Mouse (Mus musculus) limb, embryonic 10.5 days (tissue): ENCODE measurements around the gene Ccdc86. TPM values are rescaled to one million over a fixed set of nuclear protein-coding genes. Genes with fewer than 3 reads are reported as not detected.
A peak's percentile ranks its signal among the peaks of the same experiment; 100 is the strongest.

Experiments
- DNase-seq: peaks from one replicate; pipeline ENCODE4 v3.0.0-alpha.2; 2017; ENCODE audit warnings: low spot score
- H3K27ac ChIP-seq: fragments of 300-500 bp; sonication (generic); 2 replicates; pipeline ENCODE4 v1.5.1; 2016; ENCODE audit warnings: mild to moderate bottlenecking
- H3K27me3 ChIP-seq: fragments of 300-500 bp; sonication (generic); 2 replicates; pipeline ENCODE4 v1.6.1; 2016; ENCODE audit warnings: low read depth, mild to moderate bottlenecking; ENCODE audit not compliant: poor library complexity, severe bottlenecking
- H3K36me3 ChIP-seq: fragments of 300-500 bp; sonication (generic); 2 replicates; pipeline ENCODE4 v1.6.1; 2016; ENCODE audit warnings: mild to moderate bottlenecking, moderate library complexity
- H3K4me1 ChIP-seq: fragments of 300-500 bp; sonication (generic); 2 replicates; pipeline ENCODE4 v1.6.1; 2016
- H3K4me3 ChIP-seq: fragments of 300-500 bp; sonication (generic); 2 replicates; pipeline ENCODE4 v1.5.1; 2016; ENCODE audit warnings: mild to moderate bottlenecking, moderate library complexity
- H3K9me3 ChIP-seq: fragments of 300-500 bp; sonication (generic); replicated peaks from 2 replicates; pipeline ENCODE4 v1.6.1; 2016; ENCODE audit warnings: mild to moderate bottlenecking
- WGBS: fragments of 180-500 bp; shearing (Covaris S2); methylation state at CpG from one replicate; pipeline ENCODE4 v1.1.7; 2016; 5-methylcytosine and 5-hydroxymethylcytosine counted together
- polyA plus RNA-seq: library from polyadenylated mRNA; unstranded; fragments of >200 nt; fragmentation: Nextera tagmentation; extraction: Ambion mirVana; gene quantifications from 2 replicates; pipeline ENCODE4 v1.2.1, GENCODE M21; 2016

Gene Ccdc86
- polyA plus RNA-seq, 1 experiment from 2014 or later, result 46.8 TPM

DNA sequence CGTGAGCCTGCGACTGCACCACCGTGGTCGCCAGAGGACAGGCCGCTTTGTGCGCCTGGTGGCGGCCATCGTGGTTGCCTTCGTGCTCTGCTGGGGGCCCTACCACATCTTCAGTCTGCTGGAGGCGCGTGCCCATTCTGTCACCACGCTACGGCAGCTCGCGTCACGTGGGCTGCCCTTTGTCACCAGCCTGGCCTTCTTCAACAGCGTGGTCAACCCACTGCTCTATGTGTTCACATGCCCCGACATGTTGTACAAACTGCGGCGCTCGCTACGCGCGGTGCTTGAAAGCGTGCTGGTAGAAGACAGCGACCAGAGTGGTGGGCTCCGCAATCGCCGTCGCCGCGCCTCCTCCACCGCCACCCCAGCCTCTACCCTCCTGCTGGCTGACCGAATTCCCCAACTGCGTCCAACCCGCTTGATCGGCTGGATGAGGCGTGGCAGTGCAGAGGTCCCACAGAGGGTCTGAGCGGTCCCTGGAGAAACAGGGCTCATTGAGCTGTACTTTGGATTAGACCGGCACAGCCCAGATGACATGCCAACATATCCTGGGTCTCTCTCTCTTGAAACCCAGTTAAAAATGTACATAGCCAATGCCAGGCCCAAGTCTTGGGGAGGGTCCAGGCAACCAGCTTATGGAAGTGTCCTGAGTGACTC is 8.1 kb downstream of the Ccdc86 start:
- no peaks in the 10 kb centered on the region for H3K27me3 ChIP-seq
- peak overlapping the region; percentile 55 for H3K4me3 ChIP-seq
- H3K27ac ChIP-seq, result peak overlapping the region; percentile 89
- peak; percentile 74 for DNase-seq
- peaks cover 44% of the 10 kb centered on the region for H3K36me3 ChIP-seq
- H3K9me3 ChIP-seq, result no peaks in the 10 kb centered on the region
- H3K4me1 ChIP-seq, result peaks cover 14% of the 10 kb centered on the region
- WGBS, result 4% methylated on average over 40 of the region's 40 CpGs

DNA sequence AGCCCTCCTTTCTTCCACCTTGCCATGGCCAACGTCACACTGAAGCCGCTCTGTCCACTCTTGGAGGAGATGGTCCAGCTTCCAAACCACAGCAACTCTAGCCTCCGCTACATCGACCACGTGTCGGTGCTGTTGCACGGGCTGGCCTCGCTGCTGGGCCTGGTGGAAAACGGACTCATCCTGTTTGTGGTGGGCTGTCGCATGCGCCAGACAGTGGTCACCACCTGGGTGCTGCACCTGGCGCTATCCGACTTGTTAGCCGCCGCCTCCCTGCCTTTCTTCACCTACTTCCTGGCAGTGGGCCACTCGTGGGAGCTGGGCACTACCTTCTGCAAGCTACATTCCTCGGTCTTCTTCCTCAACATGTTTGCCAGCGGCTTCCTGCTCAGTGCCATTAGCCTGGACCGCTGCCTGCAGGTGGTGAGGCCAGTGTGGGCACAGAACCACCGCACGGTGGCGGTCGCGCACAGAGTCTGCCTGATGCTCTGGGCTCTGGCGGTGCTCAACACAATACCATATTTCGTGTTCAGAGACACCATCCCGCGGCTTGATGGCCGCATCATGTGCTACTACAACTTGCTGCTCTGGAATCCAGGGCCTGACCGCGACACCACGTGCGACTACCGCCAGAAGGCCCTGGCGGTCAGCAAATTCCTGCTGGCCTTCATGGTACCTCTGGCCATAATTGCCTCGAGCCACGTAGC is 8.8 kb downstream of the Ccdc86 start:
- Histone ChIP-seq H3K4me1 (peaks cover 14% of the 10 kb centered on the region), H3K4me3 (peak overlapping the region; percentile 55), H3K27ac (peak overlapping the region; percentile 89), H3K27me3 (no peaks in the 10 kb centered on the region), H3K9me3 (no peaks in the 10 kb centered on the region), H3K36me3 (peaks cover 37% of the 10 kb centered on the region)
- DNase-seq, result peak; percentile 90
- 19% methylated on average over 37 of the region's 37 CpGs for WGBS

DNA sequence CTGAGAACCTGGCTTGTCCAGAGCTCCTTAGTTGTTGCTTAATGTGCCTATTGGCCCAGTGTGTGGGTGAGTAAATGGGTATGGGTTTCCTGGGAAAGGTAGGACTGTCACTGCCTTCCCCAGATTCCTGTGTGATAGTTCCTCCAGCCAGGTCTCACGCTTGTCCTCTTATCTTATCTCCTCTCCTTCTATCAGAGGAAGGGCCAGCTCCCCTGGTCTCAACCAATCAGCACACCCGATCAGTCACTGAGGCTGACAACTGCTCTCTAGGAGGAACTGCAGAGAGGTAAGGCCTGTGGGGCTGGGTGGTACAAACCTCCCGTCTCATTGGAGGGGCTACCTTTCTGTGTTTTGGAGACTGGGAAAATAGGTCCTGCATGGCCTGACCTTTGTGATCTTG is 10.3 kb downstream of the Ccdc86 start:
- no peaks in the 10 kb centered on the region for H3K27me3 ChIP-seq
- no peak overlapping the region for H3K27ac ChIP-seq
- peaks cover 22% of the 10 kb centered on the region for H3K36me3 ChIP-seq
- no peak overlapping the region for H3K4me3 ChIP-seq
- DNase-seq, result no peak
- 39% methylated on average over 3 of the region's 3 CpGs for WGBS
- no peaks in the 10 kb centered on the region for H3K9me3 ChIP-seq
- H3K4me1 ChIP-seq, result peaks cover 14% of the 10 kb centered on the region

DNA sequence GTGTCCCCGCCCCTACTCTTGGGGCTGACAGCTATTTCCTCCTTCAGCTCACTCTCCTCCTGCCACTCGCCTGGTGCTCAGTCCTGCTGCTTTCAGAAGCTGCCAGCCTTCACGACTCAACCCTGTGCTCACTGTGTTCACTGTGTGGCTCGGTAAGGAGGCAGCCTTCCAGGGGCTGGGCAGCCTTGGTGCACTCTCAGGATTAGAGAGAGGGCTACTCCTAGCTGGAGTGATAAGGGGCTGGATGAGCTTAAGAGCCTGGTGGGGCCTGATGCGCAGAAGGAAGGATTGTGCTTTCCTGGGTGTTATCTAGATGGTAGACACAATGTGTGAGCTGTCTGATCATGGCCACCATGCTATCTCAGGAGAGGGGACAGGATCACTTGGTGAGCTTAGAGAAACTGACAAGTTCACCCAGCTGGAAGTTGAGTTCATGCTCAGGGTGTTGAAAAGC is 11.9 kb downstream of the Ccdc86 start, which contains the start of gene Ptgdr2:
Ptgdr2 (plus strand) TSS at position 51 of the 454 bp plus-strand sequence.
- Histone ChIP-seq H3K4me1 (peaks cover 14% of the 10 kb centered on the region), H3K9me3 (no peaks in the 10 kb centered on the region), H3K27ac (no peak within 1 kb of the TSS), H3K4me3 (no peak within 1 kb of the TSS), H3K27me3 (no peaks in the 10 kb centered on the region), H3K36me3 (peaks cover 6% of the 10 kb centered on the region)
- WGBS, result 41% methylated on average over 5 of the region's 5 CpGs
- DNase-seq, result no peak

DNA sequence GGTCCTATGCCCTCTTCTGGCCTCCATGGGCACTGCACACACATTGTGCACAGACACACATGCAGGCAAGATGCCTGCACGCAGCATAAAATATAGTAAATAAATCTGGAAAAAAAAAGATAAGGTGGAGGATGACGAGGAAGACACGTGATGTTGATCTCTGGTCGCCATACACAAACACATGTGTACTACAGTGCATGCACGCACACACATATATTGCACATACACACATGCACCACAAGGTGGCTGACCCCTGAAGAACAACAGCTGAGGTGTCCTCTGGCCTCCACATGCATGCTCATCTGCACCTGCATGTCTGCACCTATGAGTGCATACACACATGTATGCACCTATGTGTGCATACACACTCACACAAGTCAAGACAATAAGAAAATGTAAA is 13.0 kb downstream of the Ccdc86 start:
- peaks cover 12% of the 10 kb centered on the region for H3K4me1 ChIP-seq
- H3K36me3 ChIP-seq, result no peaks in the 10 kb centered on the region
- no peaks in the 10 kb centered on the region for H3K27me3 ChIP-seq
- no peaks in the 10 kb centered on the region for H3K9me3 ChIP-seq
- H3K4me3 ChIP-seq, result no peak overlapping the region
- no peak for DNase-seq
- WGBS, result 90% methylated on average over 5 of the region's 5 CpGs
- H3K27ac ChIP-seq, result no peak overlapping the region

DNA sequence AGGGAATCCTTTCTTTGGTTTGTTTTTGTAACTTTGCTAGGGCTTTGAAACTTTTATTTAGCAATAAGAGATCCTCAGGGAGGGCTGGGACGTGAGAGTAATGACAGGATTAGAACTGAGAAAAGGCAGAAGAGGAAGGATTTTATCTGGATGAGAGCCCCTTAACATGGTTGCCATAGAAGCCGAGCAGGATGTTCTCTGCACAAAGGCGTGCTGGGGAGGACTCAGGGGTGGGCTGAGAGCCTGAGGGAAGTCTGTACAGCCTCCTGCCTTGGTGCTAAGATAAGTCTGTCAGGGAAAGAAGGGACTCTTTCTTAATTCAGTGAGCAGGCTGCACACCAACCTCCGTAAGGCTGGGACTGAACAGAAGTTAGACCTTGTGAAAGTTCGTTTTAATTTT is 14.0 kb downstream of the Ccdc86 start:
- H3K36me3 ChIP-seq, result no peaks in the 10 kb centered on the region
- 67% methylated on average over 5 of the region's 5 CpGs for WGBS
- no peak for DNase-seq
- H3K4me3 ChIP-seq, result no peak overlapping the region
- H3K27ac ChIP-seq, result no peak overlapping the region
- H3K27me3 ChIP-seq, result no peaks in the 10 kb centered on the region
- peaks cover 1% of the 10 kb centered on the region for H3K4me1 ChIP-seq
- no peaks in the 10 kb centered on the region for H3K9me3 ChIP-seq

DNA sequence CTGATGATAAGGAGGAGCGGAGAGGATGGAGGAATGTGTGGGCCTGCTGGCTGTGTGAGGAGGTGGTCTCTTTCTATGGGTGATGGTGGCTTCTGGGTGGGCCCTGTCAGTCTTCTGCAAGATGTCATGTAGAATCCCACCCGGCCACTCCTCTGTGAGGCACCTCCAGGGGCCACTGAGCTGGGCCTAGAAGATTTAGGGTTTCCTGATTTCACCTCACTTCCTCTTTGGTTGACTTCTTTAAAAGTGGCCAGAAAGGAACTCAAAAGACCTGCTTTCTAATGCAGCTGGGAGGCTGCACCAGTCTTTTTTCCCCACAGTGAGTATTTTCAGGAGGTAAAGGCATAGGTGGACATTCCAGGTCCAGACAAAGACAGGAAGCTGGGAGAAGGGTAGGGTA is 18.4 kb downstream of the Ccdc86 start:
- Histone ChIP-seq H3K27me3 (no peaks in the 10 kb centered on the region), H3K4me1 (peaks cover 15% of the 10 kb centered on the region), H3K9me3 (no peaks in the 10 kb centered on the region), H3K27ac (no peak overlapping the region), H3K36me3 (no peaks in the 10 kb centered on the region), H3K4me3 (no peak overlapping the region)
- DNase-seq, result no peak
- WGBS, result 82% methylated on average over 2 of the region's 2 CpGs

DNA sequence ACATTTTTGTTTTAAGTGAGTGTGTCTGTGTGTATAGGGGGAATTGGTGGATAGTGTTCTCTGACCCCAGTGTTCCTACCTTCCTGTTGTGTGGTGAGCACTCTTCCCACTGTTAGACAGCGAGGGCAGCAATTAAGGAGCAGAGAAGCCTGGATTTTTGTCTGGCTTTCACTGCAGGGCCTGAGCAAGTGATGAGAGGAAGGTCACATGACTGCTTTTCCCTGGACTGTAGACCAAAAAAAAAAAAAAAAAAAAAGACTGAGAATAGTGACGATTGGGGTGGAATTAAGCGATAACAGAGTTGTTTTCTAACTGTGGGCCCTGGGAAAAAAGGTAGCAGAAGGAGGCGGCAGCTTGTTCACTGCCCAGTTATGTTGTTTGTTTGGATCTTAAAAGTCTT is 22.4 kb downstream of the Ccdc86 start:
- no peaks in the 10 kb centered on the region for H3K36me3 ChIP-seq
- H3K27me3 ChIP-seq, result no peaks in the 10 kb centered on the region
- H3K9me3 ChIP-seq, result no peaks in the 10 kb centered on the region
- H3K4me3 ChIP-seq, result no peak overlapping the region
- no peak for DNase-seq
- peaks cover 20% of the 10 kb centered on the region for H3K4me1 ChIP-seq
- H3K27ac ChIP-seq, result peak overlapping the region; percentile 71
- 51% methylated on average over 4 of the region's 4 CpGs for WGBS

DNA sequence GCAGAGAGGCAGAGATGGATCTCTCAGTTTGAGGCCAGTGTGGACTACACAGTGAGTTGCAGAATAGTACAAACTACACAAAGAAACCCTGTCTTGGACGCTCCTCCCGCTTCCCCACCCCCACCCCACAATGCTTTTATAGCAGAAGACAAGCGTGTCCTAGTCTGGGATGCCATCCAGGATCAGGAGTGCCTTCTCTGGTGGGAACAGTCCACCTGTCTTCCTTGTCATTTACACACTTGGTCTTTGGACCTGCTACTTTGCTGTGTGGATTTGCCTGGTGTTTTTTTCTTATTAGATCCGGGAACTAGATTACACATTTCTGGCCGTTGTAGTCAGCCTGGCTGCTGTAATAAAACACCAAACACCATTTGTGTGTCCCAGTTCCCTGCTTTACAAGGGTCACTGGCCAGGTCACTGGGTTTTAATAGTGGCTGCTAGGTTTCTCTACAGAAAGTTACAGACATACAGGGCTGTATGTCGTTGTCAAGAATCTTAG is 22.9 kb downstream of the Ccdc86 start:
- Histone ChIP-seq H3K9me3 (no peaks in the 10 kb centered on the region), H3K4me3 (no peak overlapping the region), H3K36me3 (no peaks in the 10 kb centered on the region), H3K27ac (peak overlapping the region; percentile 71), H3K4me1 (peaks cover 20% of the 10 kb centered on the region), H3K27me3 (no peaks in the 10 kb centered on the region)
- no peak for DNase-seq
- WGBS, result 37% methylated on average over 6 of the region's 6 CpGs

DNA sequence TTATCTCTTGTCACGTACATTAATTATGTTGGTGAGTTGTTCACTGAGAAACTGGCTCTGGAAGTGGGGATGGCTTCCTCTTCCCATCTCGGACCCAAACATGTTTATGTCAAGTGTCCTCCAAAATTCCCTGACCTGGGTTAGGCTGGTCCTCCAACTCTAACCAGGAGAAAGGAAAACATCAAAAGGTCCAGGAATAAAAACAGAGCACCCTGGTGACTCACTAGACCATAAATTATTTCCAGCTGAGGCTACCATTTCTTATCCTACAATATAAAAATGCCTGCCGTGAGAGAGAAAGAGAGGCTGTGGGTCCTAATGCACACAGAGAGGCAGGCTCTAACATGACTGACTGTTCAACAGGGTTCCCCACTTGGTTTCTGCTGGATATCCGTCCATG is 24.8 kb downstream of the Ccdc86 start:
- no peaks in the 10 kb centered on the region for H3K36me3 ChIP-seq
- no peaks in the 10 kb centered on the region for H3K9me3 ChIP-seq
- H3K4me1 ChIP-seq, result peaks cover 25% of the 10 kb centered on the region
- DNase-seq, result no peak
- no peaks in the 10 kb centered on the region for H3K27me3 ChIP-seq
- H3K27ac ChIP-seq, result no peak overlapping the region
- WGBS, result 48% methylated on average over 4 of the region's 4 CpGs
- H3K4me3 ChIP-seq, result no peak overlapping the region

DNA sequence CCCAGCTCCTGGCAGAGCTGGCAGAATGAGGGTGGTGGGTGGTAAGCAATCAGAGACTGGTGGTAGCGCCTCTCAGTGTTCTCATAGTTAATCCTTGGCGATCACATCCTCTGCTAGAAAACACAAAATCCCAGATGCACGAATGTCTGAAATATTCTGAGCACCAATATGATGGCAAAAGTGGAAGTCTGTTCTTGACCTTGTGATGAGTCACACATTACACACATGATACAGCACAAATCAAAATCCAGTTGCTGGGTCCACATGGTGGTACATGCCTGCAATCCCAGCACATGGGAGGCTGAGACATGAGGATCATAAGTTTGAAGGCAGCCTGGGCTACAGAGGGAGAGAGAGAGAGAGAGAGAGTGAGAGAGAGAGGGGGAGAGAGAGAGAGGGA is 28.0 kb downstream of the Ccdc86 start:
- WGBS, result 85% methylated on average over 3 of the region's 3 CpGs
- Histone ChIP-seq H3K27me3 (no peaks in the 10 kb centered on the region), H3K9me3 (no peaks in the 10 kb centered on the region), H3K4me1 (peaks cover 14% of the 10 kb centered on the region), H3K4me3 (no peak overlapping the region), H3K36me3 (no peaks in the 10 kb centered on the region), H3K27ac (no peak overlapping the region)
- no peak for DNase-seq

DNA sequence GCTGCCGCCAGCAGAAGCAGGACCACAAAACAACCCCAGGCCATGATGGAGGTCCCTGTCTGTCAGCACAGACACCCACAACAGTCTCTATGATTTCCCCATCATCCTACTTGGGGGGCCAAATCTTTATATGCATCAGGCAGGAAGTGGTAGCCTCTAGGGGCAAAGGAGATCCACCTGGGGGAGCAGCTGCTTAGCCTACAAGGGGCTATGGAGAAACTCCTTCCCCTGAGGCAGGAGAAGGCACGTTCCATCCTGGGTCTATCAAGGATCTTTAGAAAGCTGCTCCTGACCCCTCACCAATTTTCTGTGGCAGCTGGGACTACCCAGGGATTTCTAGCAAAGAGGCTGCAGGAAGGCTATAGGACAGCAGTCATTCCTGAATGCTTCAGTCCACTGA is 28.5 kb downstream of the Ccdc86 start, which contains the start of gene Zp1:
Zp1 (minus strand) TSS at position 101 of the 400 bp plus-strand sequence.
- H3K27ac ChIP-seq, result 0 out of 2 replicates have a peak within 1 kb of the TSS, but pooled peaks have one; percentile 30
- 72% methylated on average over 2 of the region's 2 CpGs for WGBS
- H3K4me1 ChIP-seq, result peaks cover 10% of the 10 kb centered on the region
- H3K9me3 ChIP-seq, result no peaks in the 10 kb centered on the region
- no peak within 1 kb of the TSS for H3K4me3 ChIP-seq
- no peaks in the 10 kb centered on the region for H3K36me3 ChIP-seq
- no peaks in the 10 kb centered on the region for H3K27me3 ChIP-seq
- DNase-seq, result no peak

DNA sequence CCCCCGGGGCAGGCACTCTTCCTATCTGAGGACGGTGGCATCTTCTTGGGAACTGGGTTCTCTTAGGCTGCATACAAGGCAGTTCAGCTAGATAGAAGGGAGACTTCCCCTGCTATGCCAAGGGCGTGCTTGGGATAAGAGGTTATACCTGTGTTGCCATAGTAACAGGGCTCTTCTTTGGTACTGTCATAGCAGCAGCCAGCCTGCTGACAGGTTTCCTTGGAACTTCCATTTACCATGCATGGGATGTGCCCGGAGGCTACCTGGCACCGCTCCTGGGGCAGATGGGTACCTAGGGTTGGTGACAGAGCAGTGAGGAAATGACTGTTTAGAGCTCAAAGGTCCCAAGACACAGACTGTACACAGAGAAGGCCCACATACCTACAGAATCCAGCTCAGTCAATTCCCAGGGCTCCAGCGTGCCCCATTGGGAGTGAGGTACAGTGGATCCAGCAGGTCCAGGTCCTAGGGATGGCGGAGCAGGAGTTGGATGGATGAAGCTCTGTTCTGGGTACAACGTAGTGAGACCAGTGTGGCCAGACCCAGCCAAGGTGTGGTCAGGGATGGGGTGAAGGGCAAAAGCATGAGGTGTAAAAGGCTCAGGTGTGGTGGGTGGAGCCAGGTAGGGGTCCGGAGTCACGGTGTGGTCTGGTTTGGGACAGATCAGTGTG is 30.6 kb downstream of the Ccdc86 start:
- Histone ChIP-seq H3K27ac (no peak overlapping the region), H3K9me3 (no peaks in the 10 kb centered on the region), H3K4me3 (no peak overlapping the region), H3K27me3 (no peaks in the 10 kb centered on the region), H3K4me1 (0 out of 2 replicates have a peak, but pooled peaks cover 4% of the 10 kb centered on the region), H3K36me3 (no peaks in the 10 kb centered on the region)
- 89% methylated on average over 10 of the region's 10 CpGs for WGBS
- DNase-seq, result no peak
